Mouse (Mus musculus): ENCODE data around the gene Pik3r5.

The Pik3r5 gene

GRCm38 (mm10) chr11:68531066-68531806 is 99.3 kb downstream of the Pik3r5 start:
- no peak for DNase-seq (ENCODE audit: low spot score)

DNA sequence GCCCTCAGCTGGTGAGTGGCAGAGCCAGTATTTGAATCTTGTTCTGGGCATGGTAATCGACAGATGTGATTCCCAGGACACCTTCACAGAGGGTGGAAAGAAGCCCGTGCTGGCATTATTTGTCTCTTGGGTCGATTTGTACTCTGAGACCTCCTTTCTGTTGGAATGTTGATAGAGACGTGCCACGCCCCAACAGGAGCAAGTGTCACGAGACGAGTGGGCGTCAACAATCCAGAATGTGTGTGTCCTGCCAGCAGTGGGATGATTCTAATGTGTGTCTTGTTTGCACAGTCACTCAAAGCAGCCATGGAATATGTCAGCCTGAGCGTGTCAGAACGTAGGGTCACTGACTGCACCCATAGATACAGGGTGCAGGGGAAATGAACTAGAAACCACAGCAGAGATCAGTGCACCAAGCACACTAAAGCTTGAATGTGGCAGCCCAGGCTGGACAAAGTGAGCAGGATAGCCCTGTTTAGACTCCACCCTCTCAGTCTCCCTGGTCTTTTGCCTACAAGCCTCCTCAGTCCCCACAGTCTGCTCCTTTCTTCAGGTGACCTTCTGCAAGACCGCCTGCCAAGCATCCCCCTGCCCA is 100.1 kb downstream of the Pik3r5 start:
- DNase-seq (ENCODE audit: low spot score): no peak

GRCm38 (mm10) chr11:68532773-68533172 is 100.9 kb downstream of the Pik3r5 start:
- DNase-seq (ENCODE audit: low spot score): no peak

GRCm38 (mm10) chr11:68533971-68534475 is 102.1 kb downstream of the Pik3r5 start:
- DNase-seq (ENCODE audit: low spot score): no peak

DNA sequence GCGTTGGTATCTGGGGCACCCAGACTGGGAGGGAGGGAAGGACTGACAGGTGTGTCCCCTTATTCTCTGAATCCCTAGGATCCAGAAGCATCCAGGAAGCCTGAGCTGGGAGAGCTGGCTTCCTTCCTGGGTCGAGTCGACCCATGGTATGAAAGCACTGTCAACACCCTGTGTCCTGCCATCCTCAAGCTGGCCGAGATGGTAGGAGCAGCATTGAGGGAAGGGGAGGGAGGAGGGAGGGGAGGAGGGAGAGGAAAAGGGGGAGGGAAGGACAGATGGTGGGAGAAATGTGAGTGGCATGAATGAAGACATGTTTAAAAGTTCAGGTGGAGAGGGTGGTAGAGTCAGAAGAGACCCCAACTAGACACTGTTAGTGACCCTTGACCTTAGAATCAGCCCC is 104.1 kb downstream of the Pik3r5 start:
- DNase-seq (ENCODE audit: low spot score): no peak

DNA sequence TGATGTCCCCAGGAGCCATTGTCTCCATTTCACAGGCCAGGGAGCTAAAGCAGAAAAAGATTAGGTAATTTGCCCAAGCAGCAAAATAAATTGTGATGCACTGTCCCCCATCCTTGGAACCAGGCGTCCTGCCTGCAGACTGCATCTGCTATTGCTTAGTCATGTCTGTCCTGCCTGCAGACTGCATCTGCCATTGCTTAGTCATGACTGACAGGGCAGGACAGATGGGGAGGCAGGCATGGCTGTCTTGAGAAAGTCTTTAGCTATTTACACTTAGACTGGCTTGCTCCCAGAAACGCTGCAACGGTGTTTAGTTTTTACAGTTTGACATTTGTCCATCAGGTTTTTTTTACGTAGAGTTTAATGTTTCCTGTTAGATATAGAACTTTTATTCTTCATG is 104.5 kb downstream of the Pik3r5 start:
- DNase-seq (ENCODE audit: low spot score): no peak

- DNase-seq (ENCODE audit: low spot score): no peak
Observed at GRCm38 (mm10) chr11:68539621-68540020, 107.7 kb downstream of the Pik3r5 start.

GRCm38 (mm10) chr11:68544554-68544953 is 112.6 kb downstream of the Pik3r5 start:
- DNase-seq (ENCODE audit: low spot score): no peak

DNA sequence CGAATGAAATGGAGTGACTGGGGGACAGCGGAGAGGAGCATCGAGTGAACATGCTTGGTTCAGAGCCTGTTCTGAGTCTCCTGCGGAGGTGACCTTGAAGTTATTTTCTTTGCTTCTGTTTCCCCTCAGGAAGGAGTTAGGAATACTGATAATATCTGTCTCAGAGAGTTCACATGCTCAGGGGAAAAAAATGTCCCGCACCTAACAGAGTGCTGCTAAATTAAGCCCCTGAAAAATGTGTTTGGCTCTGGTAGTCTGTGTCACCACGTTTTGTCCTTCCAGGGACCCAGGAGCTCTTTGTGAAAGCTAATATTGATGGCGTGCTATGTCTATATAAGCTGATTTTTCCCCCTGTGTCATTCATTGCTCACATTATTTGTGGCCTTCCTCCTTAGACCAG is 113.3 kb downstream of the Pik3r5 start:
- DNase-seq (ENCODE audit: low spot score): no peak

DNA sequence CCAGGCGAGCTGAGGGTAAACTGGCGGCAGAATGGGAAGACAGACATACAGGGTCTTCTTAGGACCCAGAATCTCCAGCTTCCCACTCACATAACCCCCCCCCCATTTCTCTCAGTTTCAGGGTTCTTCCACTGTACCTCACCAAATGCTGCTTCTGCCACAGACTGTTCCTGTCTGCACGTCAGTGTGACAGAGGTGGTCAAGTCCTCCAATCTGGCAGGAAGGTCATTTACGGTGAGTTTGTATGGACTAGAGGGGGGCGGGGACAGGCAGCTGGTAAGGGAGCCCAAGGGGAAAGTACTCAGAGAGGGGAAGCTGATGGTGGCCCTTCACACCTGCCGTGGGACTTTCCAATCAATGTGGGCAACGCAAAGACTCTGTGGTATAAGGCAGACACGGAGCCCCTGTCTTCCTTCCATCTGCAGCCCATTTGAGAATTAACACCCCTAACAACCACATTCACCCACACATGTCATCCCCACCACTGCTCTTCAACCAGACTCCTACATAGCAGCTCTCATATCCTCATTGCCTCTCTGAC is 113.8 kb downstream of the Pik3r5 start:
- no peak for DNase-seq (ENCODE audit: low spot score)
